Mouse (Mus musculus) A20 (cell line): ENCODE data around the gene Slc25a27.

ENCODE experiments used
- DNase-seq: peaks from one replicate; pipeline ENCODE4 v3.0.0-alpha.2; 2011; ENCODE audit warnings: low read depth, low spot score

Gene Slc25a27

DNA sequence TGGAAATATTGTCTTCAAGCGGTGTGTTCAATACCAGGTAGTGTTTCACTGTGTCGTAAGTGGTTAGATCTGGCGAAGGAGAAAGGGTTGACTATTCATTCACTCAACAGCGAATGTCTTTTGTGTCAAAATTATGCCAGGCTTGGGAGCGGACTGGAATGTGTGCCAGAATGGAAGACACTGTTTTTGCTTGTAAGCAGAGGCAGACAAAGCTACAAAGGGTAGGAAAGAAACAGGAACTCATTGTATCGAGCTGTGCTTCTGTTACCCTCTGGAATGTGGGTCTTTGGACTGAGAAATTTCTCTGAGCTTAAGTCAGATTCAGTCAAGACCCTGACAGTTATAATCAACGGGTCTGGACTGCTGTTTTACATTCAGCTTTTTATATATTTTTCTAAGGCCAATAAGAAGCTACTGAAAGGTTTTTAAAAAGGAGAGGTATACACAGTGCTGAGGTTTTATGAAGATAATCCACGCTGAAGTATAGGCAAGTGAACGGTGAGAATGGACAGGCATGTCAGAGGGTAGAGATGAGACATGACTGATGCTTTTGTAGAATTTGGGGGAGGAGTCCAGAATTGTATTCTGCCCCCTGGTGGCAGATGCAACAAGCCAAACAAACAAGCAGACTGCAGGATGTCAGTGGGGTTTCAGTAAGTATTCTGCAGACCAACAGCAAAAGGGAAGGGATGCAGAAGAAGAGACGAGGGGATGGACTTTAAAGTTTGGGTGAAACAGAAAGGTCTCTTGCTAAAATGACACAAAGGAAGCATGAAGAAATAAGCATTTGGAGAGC, 17.2 kb downstream of the Slc25a27 start:
- peak; percentile 58 for DNase-seq

DNA sequence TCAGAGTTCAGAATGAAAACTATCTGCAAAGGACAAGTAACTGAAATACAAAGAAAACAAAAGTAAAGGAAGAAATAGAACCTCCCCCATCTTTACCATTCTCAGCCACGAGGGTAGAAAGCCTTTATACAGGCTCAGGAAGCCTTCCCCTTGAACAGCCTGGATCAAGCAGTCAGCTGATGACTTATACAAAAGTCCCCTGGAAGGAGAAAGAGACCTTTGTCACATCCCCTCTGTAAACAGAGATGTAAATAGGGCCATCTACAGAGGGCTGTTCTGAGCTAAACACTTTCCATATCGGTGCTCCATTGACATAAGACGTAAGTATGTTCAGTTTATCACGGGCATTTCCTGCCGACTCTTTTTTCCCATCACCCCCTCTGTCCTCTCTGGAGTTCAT, 20.1 kb downstream of the Slc25a27 start:
- DNase-seq = no peak

DNA sequence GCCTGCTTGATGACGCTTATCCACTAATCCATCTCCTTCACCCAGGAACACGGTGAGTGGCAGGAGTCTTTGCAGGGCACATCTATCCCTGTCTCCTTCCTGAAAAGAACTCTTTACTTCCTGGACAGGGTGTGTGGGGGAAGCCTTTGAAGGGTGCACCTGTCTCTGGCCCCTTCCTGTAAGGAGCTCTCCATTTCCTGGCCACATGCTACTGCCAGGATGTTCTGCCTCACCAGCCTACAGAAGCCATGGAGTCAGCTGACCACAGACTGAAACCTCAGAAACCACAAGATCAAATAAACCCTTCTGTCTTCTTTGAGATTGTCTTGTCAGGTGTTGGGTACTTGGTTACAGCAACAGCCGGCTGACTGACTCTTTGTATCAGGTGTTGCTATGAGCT, 21.9 kb downstream of the Slc25a27 start:
- peak; percentile 5 for DNase-seq

DNA sequence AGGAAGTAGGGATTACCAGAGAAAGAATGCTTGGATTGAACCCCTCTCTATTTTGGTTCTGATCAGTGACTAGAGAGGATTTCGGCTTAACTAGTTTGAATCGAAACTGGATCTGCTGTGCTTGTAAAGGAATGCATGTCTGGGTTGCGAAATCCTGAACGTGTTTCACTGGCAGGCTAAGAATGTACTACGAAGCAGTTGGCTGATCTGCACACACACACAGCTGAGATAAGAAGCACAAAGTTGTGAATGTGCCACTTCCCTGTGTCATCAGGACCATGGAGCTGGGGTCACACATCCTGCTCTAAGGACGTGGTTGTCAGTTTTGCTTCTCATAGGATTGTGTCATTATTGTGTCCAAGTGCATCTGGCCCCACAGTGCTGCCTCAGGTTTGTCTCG, 22.6 kb downstream of the Slc25a27 start:
- no peak for DNase-seq

DNA sequence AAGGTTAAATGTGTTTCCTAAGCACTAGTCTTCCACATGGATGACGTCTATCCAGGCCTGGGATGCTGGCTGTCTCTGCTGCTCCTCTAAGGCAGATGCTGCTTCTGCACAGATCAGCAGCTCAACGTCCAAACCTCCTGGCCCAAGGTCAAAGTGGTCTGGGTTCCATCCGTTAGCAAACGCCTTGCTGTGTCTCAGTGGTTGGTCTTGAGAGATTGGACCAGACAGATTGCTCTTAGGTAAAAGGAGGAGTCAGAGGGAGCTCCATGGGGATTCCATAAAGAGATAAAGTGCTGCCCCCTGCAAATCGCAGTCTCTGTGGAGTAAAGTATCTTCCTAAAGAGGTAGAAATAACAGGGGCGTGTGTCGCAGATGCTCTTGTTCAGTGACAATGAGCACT, 23.8 kb downstream of the Slc25a27 start:
- DNase-seq = no peak

DNA sequence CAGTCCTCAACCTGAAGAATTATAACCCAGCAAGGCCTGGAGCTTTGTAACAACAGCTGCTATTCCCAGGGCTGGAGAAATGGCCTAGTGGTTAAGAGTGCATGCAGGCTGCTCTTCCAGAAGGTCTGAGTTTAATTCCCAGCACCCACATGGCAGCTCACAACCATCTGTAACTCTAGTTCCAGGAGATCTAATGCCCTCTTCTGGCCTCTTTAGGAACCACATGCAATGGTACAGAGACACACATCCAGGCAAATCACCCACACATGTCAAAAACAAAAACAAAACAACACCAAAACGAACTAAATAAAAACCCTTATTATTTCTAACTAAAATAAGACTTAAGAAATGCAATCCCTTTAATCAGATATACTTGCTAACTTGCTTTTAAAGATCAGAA, 26.2 kb downstream of the Slc25a27 start:
- peak; percentile 14 for DNase-seq

DNA sequence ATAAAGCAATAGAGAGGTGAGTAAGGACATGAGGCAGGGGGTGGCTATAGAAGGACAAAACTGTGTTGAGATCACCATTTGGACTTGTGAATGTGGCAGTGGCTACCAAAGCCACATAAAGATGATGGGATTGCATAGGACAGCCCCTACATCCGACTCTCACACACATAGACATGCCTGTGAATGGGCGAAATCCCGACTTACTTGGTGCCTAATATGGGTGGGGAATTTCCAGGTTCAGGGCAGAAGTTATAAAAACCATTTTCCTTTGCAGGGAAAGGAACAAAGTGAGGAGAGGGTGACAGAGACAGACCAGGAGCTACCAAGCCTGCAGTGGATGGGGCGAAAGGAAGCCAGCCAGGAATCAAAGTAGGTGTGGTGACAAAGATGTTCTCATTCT, 29.9 kb downstream of the Slc25a27 start:
- DNase-seq = no peak

DNA sequence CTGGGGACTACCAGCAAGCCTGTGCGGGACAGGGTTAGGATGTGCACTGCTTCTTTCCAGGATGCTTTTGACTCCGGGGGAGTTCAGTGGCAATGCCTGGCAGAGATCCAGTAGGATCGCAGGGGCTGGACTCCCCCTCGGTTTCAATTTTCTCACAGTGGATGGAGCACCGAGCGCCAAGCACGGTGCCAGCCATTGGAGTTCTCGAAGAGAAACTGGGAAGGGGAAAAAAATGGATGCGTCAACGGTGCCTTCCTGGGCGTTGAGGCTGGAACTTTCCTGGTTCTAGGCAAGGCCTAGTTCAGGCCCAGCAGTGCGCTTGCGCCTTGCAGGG, 36.6 kb downstream of the Slc25a27 start:
- DNase-seq = no peak

DNA sequence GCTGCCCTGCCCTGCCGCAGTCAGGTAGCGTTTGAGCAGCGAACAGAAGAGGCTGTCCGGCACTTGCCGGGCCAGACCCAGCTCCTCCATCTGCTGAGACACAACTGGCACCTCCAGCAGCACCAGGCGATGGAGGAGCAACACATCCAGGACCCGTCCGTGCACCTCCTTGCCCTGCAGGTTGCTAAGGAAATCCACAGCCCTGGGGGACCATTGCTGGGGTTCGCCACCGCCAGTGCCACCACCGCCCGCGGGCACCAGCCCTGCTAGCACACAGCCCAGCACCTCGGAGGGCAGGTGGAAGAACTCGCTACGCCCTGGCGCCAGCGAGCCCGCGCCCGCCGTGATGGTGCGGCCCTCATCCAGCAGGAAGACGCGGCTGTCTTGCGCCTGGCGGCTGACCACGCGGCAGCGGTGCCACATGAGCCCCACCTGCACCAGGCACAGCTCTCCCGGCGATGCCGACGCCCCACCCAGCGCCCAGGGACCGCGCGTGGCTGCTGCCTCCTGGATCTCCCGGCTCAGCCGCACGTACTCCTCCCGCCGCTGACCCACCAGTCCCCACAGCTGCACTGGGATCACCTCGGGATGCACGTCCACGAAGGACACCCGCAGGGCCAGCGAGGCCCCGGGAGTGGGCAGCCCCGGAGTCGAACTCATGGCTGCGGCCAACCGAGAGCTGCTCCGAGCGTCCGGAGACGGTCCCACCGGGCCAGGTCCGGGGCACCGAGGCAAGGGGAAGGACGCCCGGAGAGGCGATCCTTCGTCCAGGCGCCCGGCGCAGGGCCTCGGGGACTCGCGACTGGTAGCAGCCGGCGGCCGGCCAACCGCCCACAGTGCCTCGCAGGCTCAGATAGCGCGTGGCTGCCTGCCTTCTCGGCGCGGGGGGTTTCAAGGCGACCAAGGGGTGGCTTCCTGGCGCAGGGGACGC, 37.3 kb downstream of the Slc25a27 start, which contains the start of gene Tdrd6:
TSS of gene Tdrd6 (minus strand) at position 804 of the 931 bp plus-strand sequence.
- no peak for DNase-seq

DNA sequence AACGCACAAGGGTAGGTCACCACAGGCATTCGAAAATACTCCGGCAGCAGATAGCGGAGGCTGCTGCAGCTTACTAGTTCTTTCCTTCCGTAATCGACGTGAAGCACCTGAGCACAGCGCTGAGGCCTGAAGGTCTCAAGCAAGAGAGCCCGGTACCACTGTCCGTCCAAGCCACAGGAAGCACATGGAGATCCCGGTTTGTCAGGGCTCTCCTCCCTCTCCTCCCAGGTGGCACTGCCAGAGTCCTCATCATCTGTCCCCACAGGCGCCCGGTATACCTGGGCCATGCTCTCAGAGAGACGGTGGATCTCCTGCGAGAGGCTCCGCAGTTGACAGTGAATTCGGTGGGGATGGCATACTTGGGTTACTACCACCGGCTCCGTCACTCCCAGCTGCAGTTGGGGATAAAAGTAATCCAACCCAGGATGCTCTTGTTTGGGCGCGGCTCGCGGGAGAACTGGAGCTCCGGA, 38.0 kb downstream of the Slc25a27 start:
- no peak for DNase-seq

DNA sequence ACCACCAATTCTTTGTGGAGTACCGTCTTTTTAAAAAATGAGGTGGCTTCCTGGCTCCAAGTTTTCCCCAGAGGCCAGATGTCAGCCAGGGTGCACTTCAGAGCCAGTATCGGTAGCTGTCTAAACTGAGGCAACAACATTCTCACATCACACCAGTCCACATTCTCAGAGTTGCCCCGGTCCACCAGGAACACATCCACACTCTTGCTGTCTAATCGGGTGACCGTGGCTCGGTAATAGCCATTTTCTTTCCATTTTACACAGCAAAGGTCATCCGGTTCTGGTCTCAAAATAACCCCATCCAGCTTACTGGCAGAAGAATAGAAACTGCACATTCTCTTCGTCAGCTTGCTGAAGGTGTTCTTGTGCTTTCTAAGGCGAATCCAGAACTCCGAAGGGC, 38.8 kb downstream of the Slc25a27 start:
- no peak for DNase-seq

DNA sequence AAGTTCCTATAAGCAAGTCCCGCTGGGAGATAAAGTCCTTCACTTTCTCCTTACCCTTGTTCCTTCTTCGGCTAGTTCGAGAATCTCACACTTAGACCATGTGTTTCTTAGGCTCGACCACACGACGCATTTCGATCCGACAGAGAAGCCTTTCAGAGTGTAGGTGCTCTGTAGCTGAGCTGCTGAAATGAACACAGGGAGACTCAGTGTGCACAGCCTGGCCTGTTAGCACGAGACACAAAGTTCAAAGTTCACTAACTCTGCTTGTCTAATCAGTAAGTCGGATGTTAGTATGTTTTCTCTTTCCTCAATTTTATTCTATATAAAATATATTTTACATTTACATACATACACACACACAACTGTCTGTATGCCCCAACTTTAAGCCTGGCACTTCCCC, 44.9 kb downstream of the Slc25a27 start:
- DNase-seq = no peak

DNA sequence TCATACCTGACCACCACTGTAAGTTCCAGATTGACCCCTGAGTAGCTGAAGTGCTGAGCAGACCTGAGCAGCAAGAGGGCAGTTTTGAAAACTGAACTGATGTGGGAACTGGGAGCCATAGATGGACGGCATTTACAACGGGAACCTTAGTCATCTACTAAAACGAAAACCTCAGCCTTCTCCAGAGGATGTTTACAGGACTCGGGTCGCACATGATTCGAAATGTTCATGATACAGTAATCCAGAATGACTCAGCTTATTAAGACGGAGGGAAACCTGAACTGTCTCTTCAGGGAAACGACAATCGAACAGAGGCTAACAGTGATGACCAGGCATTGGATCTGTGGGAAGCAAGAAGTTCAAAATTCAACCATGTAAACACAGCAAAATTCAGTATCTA, 47.9 kb downstream of the Slc25a27 start:
- no peak for DNase-seq

DNA sequence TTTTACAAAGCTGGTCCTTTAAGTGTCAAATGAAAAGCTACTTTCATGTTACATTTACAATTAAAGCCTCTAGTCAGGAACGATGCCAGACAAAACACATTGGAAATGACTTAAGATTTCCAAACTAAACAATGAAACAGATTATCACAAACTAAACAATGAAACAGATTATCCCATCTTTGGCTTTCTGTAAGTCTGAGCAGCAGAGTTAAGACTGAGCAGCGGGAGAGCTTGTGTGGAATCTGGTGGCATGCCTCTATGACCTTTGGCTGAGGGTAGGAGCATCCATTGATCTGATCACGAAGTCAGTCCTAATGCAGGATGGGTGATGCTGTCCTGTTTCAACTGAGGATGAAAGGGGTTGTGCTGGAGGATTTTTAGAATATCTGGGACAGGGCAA, 54.8 kb downstream of the Slc25a27 start:
- no peak for DNase-seq

DNA sequence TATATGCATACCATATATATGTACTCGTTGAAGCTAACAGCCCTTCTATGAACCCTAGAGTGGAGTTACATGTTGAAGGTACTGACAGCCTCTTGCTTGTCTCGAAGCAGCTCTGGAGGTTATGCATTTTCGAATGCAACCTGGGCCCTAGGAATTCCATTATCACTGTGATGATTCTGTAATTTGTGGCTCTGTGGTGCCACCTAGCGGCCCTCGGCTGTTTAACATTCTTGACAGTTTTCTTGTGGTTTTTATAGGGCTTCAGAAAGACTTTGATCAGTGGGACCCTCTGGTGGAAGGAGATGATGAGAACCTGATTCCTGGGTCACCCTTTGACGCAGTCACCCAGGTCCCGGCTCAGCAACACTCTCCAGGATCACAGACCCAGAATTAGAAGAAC, 55.4 kb downstream of the Slc25a27 start:
- DNase-seq = peak; percentile 62

DNA sequence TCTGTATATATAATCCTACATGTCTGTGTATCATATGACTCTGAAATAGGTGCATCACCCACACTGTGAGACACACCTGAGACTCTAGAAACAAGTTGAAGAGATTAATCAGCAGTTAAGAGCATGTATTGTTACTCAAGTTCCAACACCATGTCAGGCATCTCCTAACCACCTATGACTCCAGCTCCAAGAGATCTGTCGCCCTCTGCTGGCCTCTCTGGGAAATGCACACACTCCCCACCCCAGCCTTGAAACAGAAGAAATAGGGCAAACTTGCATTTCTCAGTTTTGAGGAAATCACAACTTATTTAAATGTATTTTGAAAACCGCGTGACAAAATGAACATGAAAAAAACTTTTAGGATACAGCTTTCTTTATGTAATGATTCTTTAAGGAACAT, 60.3 kb downstream of the Slc25a27 start:
- DNase-seq = peak; percentile 68

DNA sequence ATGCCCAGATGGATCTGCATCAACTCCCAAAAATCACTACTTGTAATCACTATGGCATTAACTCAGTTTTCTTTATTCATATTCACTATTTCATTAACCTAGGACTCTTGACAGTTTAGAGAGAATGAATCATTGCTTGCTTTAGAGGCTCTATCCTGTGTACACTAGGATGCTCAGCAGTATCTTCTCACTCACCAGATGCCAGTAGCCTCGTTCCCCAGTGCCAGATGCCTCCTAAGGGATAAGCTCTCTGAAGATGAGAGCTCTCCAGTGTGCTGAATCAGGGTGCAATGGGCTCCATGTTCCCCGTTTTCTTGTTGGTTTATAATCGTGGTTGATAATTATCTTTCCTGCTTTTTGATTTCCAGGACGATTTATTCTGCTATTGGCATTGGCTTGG, 68.3 kb downstream of the Slc25a27 start:
- DNase-seq = no peak

DNA sequence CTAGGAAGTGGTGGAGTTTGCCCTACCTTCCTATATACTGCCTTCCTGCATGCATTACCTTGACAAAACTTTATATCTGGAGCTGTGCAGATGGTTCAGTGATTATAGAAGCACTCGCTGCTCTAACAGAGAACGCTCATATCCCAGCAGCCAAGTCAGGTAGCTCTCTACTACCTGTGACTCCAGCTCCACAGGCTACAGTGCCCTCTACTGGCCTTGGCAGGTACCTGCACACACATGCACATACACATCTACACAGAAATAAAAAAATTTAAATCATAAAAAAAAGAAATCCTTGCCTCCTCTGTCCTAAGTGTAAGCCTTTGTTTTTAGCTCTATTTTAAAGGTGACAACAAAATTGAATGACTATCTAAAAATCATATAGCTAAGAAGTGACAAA, 69.3 kb downstream of the Slc25a27 start:
- no peak for DNase-seq

DNA sequence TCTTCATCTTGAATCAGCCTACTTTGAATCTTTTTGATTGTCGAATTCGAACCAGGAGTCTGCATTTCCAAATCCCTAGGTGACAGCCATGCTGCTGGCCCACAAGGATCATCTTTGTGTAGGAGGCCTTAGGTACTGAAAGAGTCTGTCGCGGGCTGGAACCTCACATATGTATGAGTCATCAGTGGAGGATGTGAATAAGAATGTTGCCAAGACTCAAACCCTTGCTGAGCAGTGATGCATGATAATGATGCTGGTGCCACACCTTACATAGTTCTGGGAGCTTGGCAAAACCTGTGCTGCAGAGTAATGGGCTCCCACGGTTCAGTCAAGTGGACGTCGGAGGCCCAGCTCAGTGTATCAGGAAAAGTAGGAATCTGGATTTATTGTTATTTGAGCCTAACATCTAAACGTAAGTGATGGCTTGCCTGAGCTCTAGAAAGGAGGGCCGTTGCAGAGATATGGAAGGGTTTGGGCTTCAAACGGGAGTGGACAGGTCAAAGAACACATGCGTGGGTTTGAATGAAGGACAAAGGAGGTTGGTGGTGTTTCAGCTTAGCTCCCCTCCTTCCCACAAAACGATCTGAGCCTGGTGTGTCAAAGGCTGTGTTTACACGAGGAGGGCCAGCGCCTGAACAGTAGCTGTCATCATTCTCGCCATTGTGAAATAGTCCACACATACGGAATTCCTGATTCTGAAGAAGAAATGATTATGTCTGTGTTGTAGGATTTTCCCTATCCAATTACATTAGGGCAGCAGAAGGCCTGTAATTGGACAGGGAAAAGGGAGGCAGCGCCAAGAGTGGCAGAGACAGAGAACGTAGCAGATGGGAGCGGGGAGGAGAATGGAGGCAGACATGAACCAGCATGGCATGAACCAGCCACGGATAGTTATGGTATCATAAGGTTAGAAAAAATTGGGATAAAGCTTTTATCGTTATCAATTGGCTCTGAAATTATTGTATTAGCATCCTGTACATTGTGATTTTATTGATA, 74.4 kb downstream of the Slc25a27 start:
- no peak for DNase-seq
